Mouse (Mus musculus): ENCODE measurements around the gene Prima1. TPM values are rescaled to one million over a fixed set of nuclear protein-coding genes. Genes with fewer than 3 reads are reported as not detected.
A peak's percentile ranks its signal among the peaks of the same experiment; 100 is the strongest.

The Prima1 gene
- polyA plus RNA-seq, 1 experiment from 2014 or later, result 3.5 TPM

- H3K4me3 ChIP-seq (ENCODE audit: low read depth, low read length), result no peak overlapping the region
- no peaks in the 10 kb centered on the region for H3K27me3 ChIP-seq (ENCODE audit: control insufficient read depth, insufficient read depth, low read length)
- no peaks in the 10 kb centered on the region for H3K36me3 ChIP-seq (ENCODE audit: control insufficient read depth, insufficient read depth, low read length)
- ATAC-seq (ENCODE audit: insufficient number of reproducible peaks, insufficient read depth, low FRiP score, low read depth), result no peak
- 87% methylated on average over 3 of the region's 3 CpGs for WGBS
- no peak overlapping the region for H3K9ac ChIP-seq (replicated peaks; ENCODE audit: low read depth, low read length)
- H3K4me1 ChIP-seq (ENCODE audit: control insufficient read depth, insufficient read depth, low read length), result peaks cover 3% of the 10 kb centered on the region; the same call in 1 of the 2 replicates
- H3K4me2 ChIP-seq (replicated peaks; ENCODE audit: low read depth, low read length), result no peak overlapping the region
- no peak overlapping the region for H3K27ac ChIP-seq (ENCODE audit: low read length)
- no peaks in the 10 kb centered on the region for H3K9me3 ChIP-seq (ENCODE audit: control insufficient read depth, low read depth, low read length)
Measured at GRCm38 (mm10) chr12:103272176-103272575, 30.2 kb upstream of the Prima1 start.

- H3K9ac ChIP-seq (replicated peaks; ENCODE audit: low read depth, low read length), result no peak overlapping the region
- no peak overlapping the region for H3K4me3 ChIP-seq (ENCODE audit: low read depth, low read length)
- H3K36me3 ChIP-seq (ENCODE audit: control insufficient read depth, insufficient read depth, low read length), result no peaks in the 10 kb centered on the region
- 32% methylated on average over 3 of the region's 3 CpGs for WGBS
- H3K27me3 ChIP-seq (ENCODE audit: control insufficient read depth, insufficient read depth, low read length), result no peaks in the 10 kb centered on the region
- ATAC-seq (ENCODE audit: insufficient number of reproducible peaks, insufficient read depth, low FRiP score, low read depth), result no peak
- no peak overlapping the region for H3K27ac ChIP-seq (ENCODE audit: low read length)
- no peaks in the 10 kb centered on the region for H3K4me1 ChIP-seq (ENCODE audit: control insufficient read depth, insufficient read depth, low read length)
- no peak overlapping the region for H3K4me2 ChIP-seq (replicated peaks; ENCODE audit: low read depth, low read length)
- H3K9me3 ChIP-seq (ENCODE audit: control insufficient read depth, low read depth, low read length), result no peaks in the 10 kb centered on the region
Measured at GRCm38 (mm10) chr12:103266605-103267004, 24.7 kb upstream of the Prima1 start.

DNA sequence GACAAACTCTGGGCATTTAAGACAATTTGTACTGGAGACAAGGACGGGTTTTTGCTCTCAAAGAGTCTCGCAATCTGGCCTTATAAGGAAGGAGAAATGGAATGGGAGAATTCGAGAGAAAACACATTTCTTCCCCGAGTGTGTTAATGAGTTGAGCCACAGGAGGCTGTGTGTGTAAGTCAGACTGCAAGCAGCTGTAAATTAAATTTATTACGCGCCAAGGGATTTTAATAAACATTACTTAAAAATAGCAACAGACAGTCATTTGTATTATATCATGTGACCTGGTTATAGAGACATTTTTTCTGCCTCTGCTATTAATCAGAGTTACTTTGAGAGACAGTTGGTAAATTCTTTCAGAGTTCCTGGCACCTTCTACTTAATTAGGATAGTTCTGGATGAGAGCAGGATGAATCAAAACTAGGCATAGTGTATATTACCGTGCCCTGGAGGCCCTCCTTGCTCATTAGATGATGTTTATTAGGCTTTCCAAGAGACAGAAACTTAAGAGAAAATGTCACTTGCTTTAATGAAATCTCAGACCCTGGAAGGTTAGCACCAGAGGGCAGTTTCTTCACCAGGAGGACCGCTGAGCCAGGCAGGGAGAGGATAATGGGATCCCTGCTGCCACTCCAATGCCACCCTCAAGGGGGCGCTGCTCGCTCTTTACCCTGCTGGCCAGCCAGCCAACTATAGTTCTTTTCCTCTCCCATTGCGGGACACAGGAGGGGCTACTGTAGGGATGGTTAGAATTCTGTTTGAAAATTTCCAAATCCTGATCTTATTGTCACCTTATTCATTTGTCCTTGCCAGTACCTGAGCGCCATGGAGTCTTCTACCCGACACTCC lies 20.3 kb upstream of the Prima1 start:
- Histone ChIP-seq H3K4me2 (replicated peaks; ENCODE audit: low read depth, low read length) (no peak overlapping the region), H3K9me3 (ENCODE audit: control insufficient read depth, low read depth, low read length) (no peaks in the 10 kb centered on the region), H3K36me3 (ENCODE audit: control insufficient read depth, insufficient read depth, low read length) (no peaks in the 10 kb centered on the region), H3K9ac (replicated peaks; ENCODE audit: low read depth, low read length) (no peak overlapping the region), H3K27me3 (ENCODE audit: control insufficient read depth, insufficient read depth, low read length) (no peaks in the 10 kb centered on the region), H3K27ac (ENCODE audit: low read length) (no peak overlapping the region), H3K4me1 (ENCODE audit: control insufficient read depth, insufficient read depth, low read length) (no peaks in the 10 kb centered on the region), H3K4me3 (ENCODE audit: low read depth, low read length) (no peak overlapping the region)
- ATAC-seq (ENCODE audit: insufficient number of reproducible peaks, insufficient read depth, low FRiP score, low read depth), result no peak
- WGBS, result 49% methylated on average over 13 of the region's 13 CpGs

GRCm38 (mm10) chr12:103252901-103253434 lies 11.0 kb upstream of the Prima1 start:
- Histone ChIP-seq H3K27ac (ENCODE audit: low read length) (no peak overlapping the region), H3K9me3 (ENCODE audit: control insufficient read depth, low read depth, low read length) (no peaks in the 10 kb centered on the region), H3K4me1 (ENCODE audit: control insufficient read depth, insufficient read depth, low read length) (no peaks in the 10 kb centered on the region), H3K27me3 (ENCODE audit: control insufficient read depth, insufficient read depth, low read length) (no peaks in the 10 kb centered on the region), H3K4me2 (replicated peaks; ENCODE audit: low read depth, low read length) (no peak overlapping the region), H3K36me3 (ENCODE audit: control insufficient read depth, insufficient read depth, low read length) (no peaks in the 10 kb centered on the region), H3K4me3 (ENCODE audit: low read depth, low read length) (no peak overlapping the region), H3K9ac (replicated peaks; ENCODE audit: low read depth, low read length) (no peak overlapping the region)
- no peak for ATAC-seq (ENCODE audit: insufficient number of reproducible peaks, insufficient read depth, low FRiP score, low read depth)
- WGBS, result 88% methylated on average over 8 of the region's 8 CpGs

GRCm38 (mm10) chr12:103251151-103251550 lies 9.2 kb upstream of the Prima1 start:
- Histone ChIP-seq H3K36me3 (ENCODE audit: control insufficient read depth, insufficient read depth, low read length) (no peaks in the 10 kb centered on the region), H3K27me3 (ENCODE audit: control insufficient read depth, insufficient read depth, low read length) (no peaks in the 10 kb centered on the region), H3K9me3 (ENCODE audit: control insufficient read depth, low read depth, low read length) (no peaks in the 10 kb centered on the region), H3K9ac (replicated peaks; ENCODE audit: low read depth, low read length) (no peak overlapping the region), H3K4me1 (ENCODE audit: control insufficient read depth, insufficient read depth, low read length) (no peaks in the 10 kb centered on the region), H3K4me2 (replicated peaks; ENCODE audit: low read depth, low read length) (no peak overlapping the region), H3K4me3 (ENCODE audit: low read depth, low read length) (no peak overlapping the region), H3K27ac (ENCODE audit: low read length) (no peak overlapping the region)
- 68% methylated on average over 5 of the region's 5 CpGs for WGBS
- no peak for ATAC-seq (ENCODE audit: insufficient number of reproducible peaks, insufficient read depth, low FRiP score, low read depth)

DNA sequence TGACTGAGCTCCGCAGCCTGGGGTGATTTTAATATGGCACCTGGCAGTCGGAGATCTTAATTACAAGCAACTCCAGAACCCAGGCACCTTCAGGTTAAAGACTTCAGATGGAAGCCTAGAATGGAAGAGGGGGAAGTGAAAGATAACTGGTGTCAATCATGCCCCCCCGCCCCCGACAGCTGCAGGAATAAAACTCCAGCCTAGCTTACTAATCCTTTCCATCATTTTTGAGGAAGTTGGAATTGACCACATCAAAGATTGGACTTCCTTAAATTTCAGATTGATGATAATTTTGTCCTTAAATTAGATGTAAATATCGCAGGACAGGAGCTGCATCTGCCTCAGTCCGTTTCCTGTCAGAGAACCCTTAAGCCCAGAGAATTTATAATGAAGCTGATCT lies 8.4 kb upstream of the Prima1 start:
- WGBS, result 77% methylated on average over 6 of the region's 6 CpGs

DNA sequence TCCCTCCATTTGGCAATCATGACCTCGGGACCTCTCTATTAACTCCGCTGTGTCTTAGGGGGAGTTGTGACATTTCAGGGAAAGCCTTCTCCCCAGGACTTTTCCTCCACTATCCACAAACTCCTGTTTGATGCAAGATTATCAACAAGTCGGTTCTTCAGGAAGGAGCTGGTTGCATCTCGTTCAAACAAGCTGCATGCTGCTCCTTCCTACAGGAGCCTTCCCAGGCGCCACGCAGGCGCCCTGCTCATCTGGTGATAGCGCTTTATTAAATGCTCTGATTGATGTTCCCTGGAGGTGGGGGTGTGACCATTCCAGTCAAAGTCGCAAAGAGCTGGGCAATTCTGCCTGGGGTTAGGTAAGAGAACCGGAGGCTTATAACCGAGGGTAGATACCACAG lies 1.1 kb upstream of the Prima1 start:
- ATAC-seq (ENCODE audit: insufficient number of reproducible peaks, insufficient read depth, low FRiP score, low read depth), result no peak
- no peaks in the 10 kb centered on the region for H3K36me3 ChIP-seq (ENCODE audit: control insufficient read depth, insufficient read depth, low read length)
- H3K27me3 ChIP-seq (ENCODE audit: control insufficient read depth, insufficient read depth, low read length), result no peaks in the 10 kb centered on the region
- H3K27ac ChIP-seq (ENCODE audit: low read length), result no peak overlapping the region
- 7% methylated on average over 11 of the region's 11 CpGs for WGBS
- peak overlapping the region; percentile 57; the same call in 1 of the 2 replicates for H3K9ac ChIP-seq (replicated peaks; ENCODE audit: low read depth, low read length)
- no peaks in the 10 kb centered on the region for H3K4me1 ChIP-seq (ENCODE audit: control insufficient read depth, insufficient read depth, low read length)
- no peaks in the 10 kb centered on the region for H3K9me3 ChIP-seq (ENCODE audit: control insufficient read depth, low read depth, low read length)
- H3K4me3 ChIP-seq (ENCODE audit: low read depth, low read length), result peak overlapping the region; percentile 68; the same call in 1 of the 2 replicates
- peak overlapping the region; percentile 88 for H3K4me2 ChIP-seq (replicated peaks; ENCODE audit: low read depth, low read length)

More for the DNA sequence above, 8.4 kb upstream of the Prima1 start:
- no peaks in the 10 kb centered on the region for H3K27me3 ChIP-seq (ENCODE audit: control insufficient read depth, insufficient read depth, low read length)
- H3K4me2 ChIP-seq (replicated peaks; ENCODE audit: low read depth, low read length), result no peak overlapping the region
- ATAC-seq (ENCODE audit: insufficient number of reproducible peaks, insufficient read depth, low FRiP score, low read depth), result no peak
- H3K4me3 ChIP-seq (ENCODE audit: low read depth, low read length), result no peak overlapping the region
- no peaks in the 10 kb centered on the region for H3K9me3 ChIP-seq (ENCODE audit: control insufficient read depth, low read depth, low read length)
- no peaks in the 10 kb centered on the region for H3K36me3 ChIP-seq (ENCODE audit: control insufficient read depth, insufficient read depth, low read length)
- no peak overlapping the region for H3K9ac ChIP-seq (replicated peaks; ENCODE audit: low read depth, low read length)
- H3K27ac ChIP-seq (ENCODE audit: low read length), result no peak overlapping the region
- no peaks in the 10 kb centered on the region for H3K4me1 ChIP-seq (ENCODE audit: control insufficient read depth, insufficient read depth, low read length)

DNA sequence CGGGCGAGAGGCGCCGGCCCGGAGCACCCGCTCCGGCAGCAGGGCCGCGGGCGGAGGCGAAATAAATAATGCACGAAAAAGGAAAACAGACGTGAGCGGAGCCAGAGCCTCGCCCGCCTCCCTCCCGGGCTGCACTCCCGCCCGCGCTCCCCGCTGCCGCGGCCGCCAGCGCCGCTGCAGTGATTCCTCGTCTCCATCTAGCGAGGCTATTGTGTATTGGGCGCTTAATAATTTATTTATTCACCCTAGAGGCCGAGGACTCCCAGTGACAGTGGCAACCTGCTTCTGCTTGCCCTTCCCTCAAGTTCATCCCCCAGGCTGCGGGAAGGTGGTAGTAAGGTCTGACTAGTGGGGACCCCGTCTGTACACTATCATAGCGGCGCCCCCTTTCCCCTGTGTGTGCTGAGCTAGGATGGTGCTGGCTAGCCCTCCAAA lies 658 bp upstream of the Prima1 start:
- H3K4me1 ChIP-seq (ENCODE audit: control insufficient read depth, insufficient read depth, low read length), result no peaks in the 10 kb centered on the region
- H3K9ac ChIP-seq (replicated peaks; ENCODE audit: low read depth, low read length), result peak overlapping the region; percentile 57
- WGBS, result under 1% methylated on average over 34 of the region's 34 CpGs
- no peaks in the 10 kb centered on the region for H3K9me3 ChIP-seq (ENCODE audit: control insufficient read depth, low read depth, low read length)
- H3K27me3 ChIP-seq (ENCODE audit: control insufficient read depth, insufficient read depth, low read length), result no peaks in the 10 kb centered on the region
- peak overlapping the region; percentile 88 for H3K4me2 ChIP-seq (replicated peaks; ENCODE audit: low read depth, low read length)
- peak overlapping the region; percentile 86 for H3K27ac ChIP-seq (ENCODE audit: low read length)
- ATAC-seq (ENCODE audit: insufficient number of reproducible peaks, insufficient read depth, low FRiP score, low read depth), result peak; percentile 71; the same call in 1 of the 2 replicates
- no peaks in the 10 kb centered on the region for H3K36me3 ChIP-seq (ENCODE audit: control insufficient read depth, insufficient read depth, low read length)
- peak overlapping the region; percentile 68 for H3K4me3 ChIP-seq (ENCODE audit: low read depth, low read length)

Data from stomach, embryonic 14.5 days (tissue).